Mouse (Mus musculus) left cerebral cortex, postnatal 36 days (tissue): ENCODE measurements around the gene Sct. TPM values are rescaled to one million over a fixed set of nuclear protein-coding genes. Genes with fewer than 3 reads are reported as not detected.

ENCODE experiments used
- DNase-seq, 2 experiments: peaks; one replicate each; pipeline ENCODE4 v3.0.0; 2021 to 2022; ENCODE audit warnings: low spot score in 2 of 2, mixed read lengths in 1 of 2
- intact Hi-C: fragments of 180-260 bp; cut with DNase I; formaldehyde crosslinking; loops from one replicate; pipeline ENCODE4 v1.15.1; 2025
- total RNA-seq, 2 experiments: library from RNA; stranded (reverse); gene quantifications; 2 replicates each; pipeline ENCODE4 v1.2.3; 2021

Sct gene
- total RNA-seq, 2 experiments from 2014 or later, result not detected

- intact Hi-C loops, result no loop called here
- no peak for DNase-seq
Observed at GRCm38 (mm10) chr7:141292583-141293388, 13.9 kb upstream of the Sct start.

GRCm38 (mm10) chr7:141291921-141292582, 13.1 kb upstream of the Sct start, which contains the start of gene Drd4:
Gene Drd4 (plus strand): TSS chr7:141292006.
- intact Hi-C loops, result no loop called here
- peak; percentile 45 to 50 for DNase-seq

GRCm38 (mm10) chr7:141288042-141288441, 9.1 kb upstream of the Sct start:
- no peak for DNase-seq
- intact Hi-C loops, result no loop called here

GRCm38 (mm10) chr7:141282756-141283155, 3.8 kb upstream of the Sct start:
- intact Hi-C loops, result no loop called here

GRCm38 (mm10) chr7:141281442-141281841, 2.5 kb upstream of the Sct start:
- no peak for DNase-seq
- intact Hi-C loops, result no loop called here

More at GRCm38 (mm10) chr7:141282756-141283155, 3.8 kb upstream of the Sct start:
- DNase-seq, result no peak

GRCm38 (mm10) chr7:141277701-141278678, 943 bp downstream of the Sct start:
- no peak for DNase-seq
- intact Hi-C loops, result no loop called here

GRCm38 (mm10) chr7:141276546-141276945, 2.4 kb downstream of the Sct start, which contains the start of gene Cdhr5:
Gene Cdhr5 (minus strand): TSS chr7:141276786.
- intact Hi-C loops, result no loop called here
- no peak for DNase-seq

GRCm38 (mm10) chr7:141275356-141275755, 3.6 kb downstream of the Sct start:
- intact Hi-C loops, result no loop called here

GRCm38 (mm10) chr7:141270631-141271030, 8.3 kb downstream of the Sct start:
- DNase-seq, result no peak
- intact Hi-C loops, result no loop called here

More at GRCm38 (mm10) chr7:141275356-141275755, 3.6 kb downstream of the Sct start:
- DNase-seq, result no peak

- no peak for DNase-seq
- intact Hi-C loops, result loop anchor here (5.0 kb wide), 1 partner anchor 93 kb away; no protein-coding TSS in a partner anchor
Observed at GRCm38 (mm10) chr7:141269273-141269545, 9.7 kb downstream of the Sct start.

GRCm38 (mm10) chr7:141268466-141269272, 10.3 kb downstream of the Sct start:
- DNase-seq, result no peak
- intact Hi-C loops, result loop anchor here (5.0 kb wide), 1 partner anchor 94 kb away; no protein-coding TSS in a partner anchor

- peak in 1 of 2 experiments; percentile 16 for DNase-seq
- intact Hi-C loops, result loop anchor here (5.0 kb wide), 1 partner anchor 96 kb away; no protein-coding TSS in a partner anchor
Observed at GRCm38 (mm10) chr7:141265739-141266561, 13.0 kb downstream of the Sct start, which contains the start of gene Irf7. Gene Irf7 (minus strand): TSS chr7:141266481.

GRCm38 (mm10) chr7:141265411-141265738, 13.6 kb downstream of the Sct start:
- DNase-seq, result no peak
- intact Hi-C loops, result loop anchor here (5.0 kb wide), 1 partner anchor 97 kb away; no protein-coding TSS in a partner anchor

- no peak for DNase-seq
- intact Hi-C loops, result loop anchor here (5.0 kb wide), 1 partner anchor 97 kb away; no protein-coding TSS in a partner anchor
Observed at GRCm38 (mm10) chr7:141264761-141265410, 14.0 kb downstream of the Sct start.

- intact Hi-C loops, result no loop called here
- no peak for DNase-seq
Observed at GRCm38 (mm10) chr7:141264041-141264700, 14.8 kb downstream of the Sct start.

- no peak for DNase-seq
- intact Hi-C loops, result no loop called here
Observed at GRCm38 (mm10) chr7:141263640-141264039, 15.3 kb downstream of the Sct start.

GRCm38 (mm10) chr7:141261480-141261879, 17.5 kb downstream of the Sct start:
- no peak for DNase-seq
- intact Hi-C loops, result no loop called here
